Mouse (Mus musculus) midbrain, embryonic 15.5 days (tissue): ENCODE results near the gene Ap1b1. TPM values are rescaled to one million over a fixed set of nuclear protein-coding genes. Genes with fewer than 3 reads are reported as not detected.

Source experiments
- ATAC-seq: fragments of 200-750 bp; cut with Nextera tagmentation; replicated peaks from 2 replicates; pipeline ENCODE4 v1.8.0; 2017; ENCODE audit warnings: moderate TSS enrichment
- H3K27ac ChIP-seq: fragments of 300-500 bp; sonication (generic); 2 replicates; pipeline ENCODE4 v1.5.1; 2015; ENCODE audit warnings: mild to moderate bottlenecking, inconsistent platforms
- H3K27me3 ChIP-seq: fragments of 300-500 bp; sonication (generic); replicated peaks from 2 replicates; pipeline ENCODE4 v1.6.1; 2015; ENCODE audit warnings: inconsistent platforms
- H3K36me3 ChIP-seq: fragments of 300-500 bp; sonication (generic); replicated peaks from 2 replicates; pipeline ENCODE4 v1.6.1; 2015; ENCODE audit warnings: inconsistent platforms
- H3K4me1 ChIP-seq: fragments of 300-500 bp; sonication (generic); 2 replicates; pipeline ENCODE4 v1.6.1; 2015; ENCODE audit warnings: inconsistent platforms
- H3K4me2 ChIP-seq: fragments of 300-500 bp; sonication (generic); 2 replicates; pipeline ENCODE4 v1.6.1; 2015; ENCODE audit warnings: inconsistent platforms, mild to moderate bottlenecking, moderate library complexity
- H3K4me3 ChIP-seq: fragments of 300-500 bp; sonication (generic); 2 replicates; pipeline ENCODE4 v1.5.1; 2015; ENCODE audit warnings: mild to moderate bottlenecking, inconsistent platforms
- H3K9ac ChIP-seq: fragments of 300-500 bp; sonication (generic); 2 replicates; pipeline ENCODE4 v1.6.1; 2015; ENCODE audit warnings: mild to moderate bottlenecking, inconsistent platforms
- H3K9me3 ChIP-seq: fragments of 300-500 bp; sonication (generic); 2 replicates; pipeline ENCODE4 v1.6.1; 2016; ENCODE audit warnings: inconsistent platforms
- WGBS: fragments of 180-500 bp; shearing (Covaris S2); methylation state at CpG from one replicate; pipeline ENCODE4 v1.1.7; 2015; ENCODE audit warnings: mixed read lengths; 5-methylcytosine and 5-hydroxymethylcytosine counted together
- polyA plus RNA-seq: library from polyadenylated mRNA; unstranded; fragments of >200 nt; fragmentation: Nextera tagmentation; extraction: Ambion mirVana; gene quantifications from 2 replicates; pipeline ENCODE4 v1.2.1, GENCODE M21; 2015

Gene Ap1b1
- polyA plus RNA-seq, 1 experiment from 2014 or later, result 113 TPM

DNA sequence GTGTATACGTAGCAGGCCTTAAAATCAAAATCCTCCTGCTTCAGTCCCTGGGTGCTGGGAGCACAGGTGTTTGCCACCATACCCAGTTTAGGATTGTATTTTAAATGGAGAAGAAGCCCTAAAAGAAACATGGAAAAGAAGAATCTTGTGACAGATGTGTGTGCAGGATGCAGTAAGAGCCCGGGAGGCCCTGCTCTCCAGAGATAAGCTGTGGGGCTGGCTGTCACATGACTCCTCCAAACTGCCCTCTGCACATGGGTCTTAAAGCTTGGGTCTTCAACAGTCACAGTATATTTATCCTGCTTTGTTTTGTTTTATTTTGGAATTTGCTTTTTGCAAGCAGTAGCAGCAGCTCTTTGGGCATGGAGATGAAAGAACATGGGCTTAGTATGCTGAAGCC, 19.1 kb upstream of the Ap1b1 start:
- no peak overlapping the region for H3K27ac ChIP-seq
- no peak for ATAC-seq
- no peak overlapping the region for H3K4me2 ChIP-seq
- no peak overlapping the region for H3K4me3 ChIP-seq
- H3K36me3 ChIP-seq, result no peaks in the 10 kb centered on the region
- H3K27me3 ChIP-seq, result no peaks in the 10 kb centered on the region
- H3K9ac ChIP-seq, result no peak overlapping the region
- WGBS, result 42% methylated on average over 2 of the region's 2 CpGs
- H3K9me3 ChIP-seq, result no peaks in the 10 kb centered on the region
- H3K4me1 ChIP-seq, result peaks cover 3% of the 10 kb centered on the region; the same call in 1 of the 2 replicates

GRCm38 (mm10) chr11:4968376-4968775, 18.2 kb upstream of the Ap1b1 start:
- no peaks in the 10 kb centered on the region for H3K4me1 ChIP-seq
- no peak for ATAC-seq
- H3K36me3 ChIP-seq, result no peaks in the 10 kb centered on the region
- no peak overlapping the region for H3K27ac ChIP-seq
- H3K4me3 ChIP-seq, result no peak overlapping the region
- no peaks in the 10 kb centered on the region for H3K27me3 ChIP-seq
- H3K4me2 ChIP-seq, result no peak overlapping the region
- 82% methylated on average over 10 of the region's 10 CpGs for WGBS
- no peak overlapping the region for H3K9ac ChIP-seq
- H3K9me3 ChIP-seq, result no peaks in the 10 kb centered on the region

DNA sequence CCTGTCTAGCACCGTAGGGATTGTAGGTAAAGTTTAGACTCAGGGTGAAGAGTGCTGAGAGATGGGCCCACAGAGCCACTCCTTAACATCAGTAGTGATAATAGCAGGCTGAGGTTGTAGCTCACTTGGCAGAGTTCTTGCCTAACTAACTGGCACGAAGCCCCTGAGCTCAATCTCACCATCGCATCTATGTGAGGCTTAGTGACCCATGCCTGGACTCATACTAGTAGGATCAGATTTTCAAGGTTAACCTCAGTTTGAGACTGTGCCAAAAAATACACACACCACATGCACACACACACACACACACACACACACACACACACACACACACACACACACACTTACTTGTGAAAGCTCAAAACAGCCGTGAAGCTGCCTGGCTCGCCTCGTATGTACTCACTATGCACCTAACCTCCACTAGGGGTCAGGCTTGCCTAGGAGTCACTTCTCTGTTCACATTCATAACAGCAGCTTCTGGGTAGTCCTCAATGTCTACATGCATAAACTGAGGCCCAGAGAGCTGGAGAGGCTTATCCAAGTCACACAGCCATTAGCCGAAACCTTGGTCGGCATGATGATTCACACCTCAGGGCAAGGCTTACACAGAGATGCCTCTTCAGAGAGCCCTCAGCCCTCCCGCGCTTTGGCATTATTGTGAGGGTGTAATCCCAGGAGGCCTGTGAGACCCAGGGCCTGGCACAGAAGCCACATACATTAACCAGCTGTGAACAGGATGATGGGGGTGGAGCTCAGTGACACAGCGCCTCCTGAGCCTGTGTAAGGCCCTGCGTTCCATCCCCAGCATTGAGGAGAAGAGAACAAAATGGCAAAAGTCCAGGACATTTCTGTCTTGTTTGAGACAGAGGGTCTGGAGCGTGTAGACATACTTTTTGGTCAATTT, 13.4 kb upstream of the Ap1b1 start:
- 57% methylated on average over 13 of the region's 13 CpGs for WGBS
- no peaks in the 10 kb centered on the region for H3K4me1 ChIP-seq
- no peak overlapping the region for H3K9ac ChIP-seq
- no peaks in the 10 kb centered on the region for H3K9me3 ChIP-seq
- no peaks in the 10 kb centered on the region for H3K27me3 ChIP-seq
- H3K4me2 ChIP-seq, result no peak overlapping the region
- H3K4me3 ChIP-seq, result no peak overlapping the region
- ATAC-seq, result no peak; the same call in 1 of the 2 replicates
- H3K36me3 ChIP-seq, result no peaks in the 10 kb centered on the region
- H3K27ac ChIP-seq, result no peak overlapping the region

DNA sequence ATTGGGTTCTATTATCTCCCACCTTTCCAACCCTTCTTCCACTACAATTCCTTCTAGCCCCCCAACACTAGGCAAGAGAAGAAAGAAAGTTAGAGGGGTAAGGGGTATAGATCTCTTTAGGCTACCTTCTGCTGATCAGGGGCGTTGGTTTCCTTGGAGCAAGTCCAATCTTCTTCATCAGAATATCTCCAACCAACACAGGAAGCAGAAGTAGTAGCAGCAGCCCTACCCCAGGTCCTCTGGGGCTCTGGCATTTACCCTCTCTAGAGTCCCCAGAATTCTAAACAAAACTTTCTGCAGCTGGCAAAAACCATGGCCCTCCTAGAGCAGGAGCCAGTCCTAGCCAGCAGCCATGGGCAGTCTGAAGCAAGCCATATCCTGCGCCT, 12.8 kb upstream of the Ap1b1 start:
- no peak overlapping the region for H3K9ac ChIP-seq
- 94% methylated on average over 2 of the region's 2 CpGs for WGBS
- H3K9me3 ChIP-seq, result no peaks in the 10 kb centered on the region
- no peak for ATAC-seq
- H3K4me1 ChIP-seq, result no peaks in the 10 kb centered on the region
- H3K36me3 ChIP-seq, result no peaks in the 10 kb centered on the region
- H3K4me2 ChIP-seq, result no peak overlapping the region
- no peak overlapping the region for H3K4me3 ChIP-seq
- no peak overlapping the region for H3K27ac ChIP-seq
- no peaks in the 10 kb centered on the region for H3K27me3 ChIP-seq

- ATAC-seq, result 0 out of 2 replicates have a peak, but pooled peaks have one; percentile 29
- H3K4me1 ChIP-seq, result no peaks in the 10 kb centered on the region
- no peak overlapping the region for H3K9ac ChIP-seq
- no peak overlapping the region for H3K27ac ChIP-seq
- WGBS, result 81% methylated on average over 11 of the region's 11 CpGs
- no peaks in the 10 kb centered on the region for H3K27me3 ChIP-seq
- H3K36me3 ChIP-seq, result no peaks in the 10 kb centered on the region
- no peak overlapping the region for H3K4me2 ChIP-seq
- H3K9me3 ChIP-seq, result no peaks in the 10 kb centered on the region
- H3K4me3 ChIP-seq, result no peak overlapping the region
These were observed 12.1 kb upstream of the Ap1b1 start for GRCm38 (mm10) chr11:4974376-4975122.

DNA sequence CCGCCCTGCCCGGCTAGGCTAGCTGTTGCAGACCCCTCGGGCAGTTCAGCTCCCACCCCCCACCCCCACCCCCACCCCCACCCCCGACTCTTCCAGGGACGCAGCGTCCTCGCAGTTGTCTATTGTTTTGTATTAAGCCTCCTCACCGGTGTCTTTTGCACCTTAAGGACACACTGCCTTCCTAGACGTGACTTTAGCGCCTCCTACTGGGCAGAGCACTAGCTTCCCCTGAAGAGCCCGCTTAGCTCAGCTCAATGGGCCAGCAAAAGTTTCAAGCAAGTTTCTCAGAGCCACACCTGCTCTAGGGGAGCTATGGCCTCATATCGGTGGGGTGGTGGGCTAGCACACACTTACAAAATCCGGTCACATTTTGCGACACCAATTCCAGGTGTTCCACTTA, 11.0 kb upstream of the Ap1b1 start:
- no peaks in the 10 kb centered on the region for H3K36me3 ChIP-seq
- H3K9me3 ChIP-seq, result no peaks in the 10 kb centered on the region
- H3K4me3 ChIP-seq, result no peak overlapping the region
- ATAC-seq, result peak; percentile 69; the same call in 1 of the 2 replicates
- H3K27ac ChIP-seq, result no peak overlapping the region
- no peaks in the 10 kb centered on the region for H3K27me3 ChIP-seq
- 7% methylated on average over 14 of the region's 14 CpGs for WGBS
- H3K4me1 ChIP-seq, result no peaks in the 10 kb centered on the region
- H3K9ac ChIP-seq, result no peak overlapping the region
- H3K4me2 ChIP-seq, result peak overlapping the region; percentile 17; the same call in 1 of the 2 replicates

DNA sequence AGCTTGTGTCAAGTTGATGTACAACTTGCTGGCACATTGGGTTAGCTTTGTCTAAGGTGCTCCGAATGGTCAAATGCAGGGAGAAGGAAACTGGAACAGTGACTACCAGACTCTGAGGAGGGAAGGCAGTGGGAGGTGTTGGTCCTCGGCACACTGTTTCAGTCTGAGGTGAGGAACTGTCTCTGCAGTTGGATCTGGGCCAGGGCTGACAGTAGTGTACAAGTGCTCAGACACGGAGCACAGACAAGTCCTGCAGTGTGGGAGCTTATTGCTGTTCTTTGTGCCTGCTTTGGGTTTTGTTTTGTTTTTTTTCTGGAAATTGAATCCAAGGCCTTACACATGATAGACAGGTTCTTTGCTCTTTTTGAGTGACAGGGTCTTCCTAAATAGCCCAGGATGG, 3.6 kb upstream of the Ap1b1 start:
- WGBS, result 62% methylated on average over 3 of the region's 3 CpGs
- H3K4me3 ChIP-seq, result no peak overlapping the region
- no peak overlapping the region for H3K4me2 ChIP-seq
- no peak for ATAC-seq
- peaks cover 17% of the 10 kb centered on the region for H3K4me1 ChIP-seq
- no peak overlapping the region for H3K27ac ChIP-seq
- no peak overlapping the region for H3K9ac ChIP-seq
- no peaks in the 10 kb centered on the region for H3K9me3 ChIP-seq
- no peaks in the 10 kb centered on the region for H3K27me3 ChIP-seq
- no peaks in the 10 kb centered on the region for H3K36me3 ChIP-seq

GRCm38 (mm10) chr11:4983538-4983937, 3.1 kb upstream of the Ap1b1 start:
- Histone ChIP-seq H3K9ac (no peak overlapping the region), H3K4me1 (peaks cover 22% of the 10 kb centered on the region), H3K4me2 (no peak overlapping the region), H3K36me3 (no peaks in the 10 kb centered on the region), H3K27ac (no peak overlapping the region), H3K4me3 (no peak overlapping the region), H3K27me3 (no peaks in the 10 kb centered on the region), H3K9me3 (no peaks in the 10 kb centered on the region)
- 55% methylated on average over 2 of the region's 2 CpGs for WGBS
- no peak for ATAC-seq

DNA sequence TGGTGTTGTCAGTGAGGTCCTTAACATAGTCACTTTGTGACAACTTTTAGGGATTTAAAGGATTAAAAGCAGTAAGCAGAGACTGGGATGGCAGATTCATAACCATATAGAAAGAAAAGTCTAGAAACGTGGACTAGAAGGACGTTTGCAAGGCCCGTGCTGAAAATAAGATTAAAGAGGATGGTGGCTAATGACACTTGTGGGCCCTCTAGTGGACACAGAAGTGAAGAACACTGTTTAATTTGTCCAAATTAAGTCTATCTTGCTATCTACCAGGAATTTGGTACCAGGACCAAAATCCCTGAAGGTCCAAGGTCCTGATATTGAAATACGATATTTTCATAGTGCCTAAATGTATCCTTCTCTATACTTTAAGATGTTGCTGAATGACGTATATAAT, 2.4 kb upstream of the Ap1b1 start:
- 5% methylated on average over 5 of the region's 5 CpGs for WGBS
- Histone ChIP-seq H3K4me2 (peak overlapping the region; percentile 29), H3K9ac (no peak overlapping the region), H3K27ac (no peak overlapping the region), H3K36me3 (no peaks in the 10 kb centered on the region), H3K4me3 (no peak overlapping the region), H3K9me3 (no peaks in the 10 kb centered on the region), H3K4me1 (peaks cover 26% of the 10 kb centered on the region), H3K27me3 (no peaks in the 10 kb centered on the region)
- ATAC-seq, result no peak

DNA sequence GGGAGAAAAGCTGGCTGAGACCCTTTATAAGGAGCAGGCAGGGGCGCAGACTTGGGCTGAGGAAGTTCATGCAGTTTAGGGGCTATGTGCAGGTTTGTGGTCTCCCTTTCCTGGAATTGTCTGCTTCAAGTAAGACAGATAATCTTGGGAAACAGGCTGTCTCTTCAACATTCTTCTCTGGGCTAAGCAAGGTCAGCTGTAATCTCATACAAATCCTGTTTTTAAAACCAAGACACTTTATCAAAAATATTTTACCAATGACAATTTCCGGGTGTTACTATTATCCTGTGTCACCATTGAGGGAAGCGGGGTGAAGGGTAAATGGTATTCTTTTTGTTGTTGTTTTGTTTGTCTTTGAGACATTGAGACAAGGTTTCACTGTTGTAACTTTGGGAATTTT, 1.8 kb upstream of the Ap1b1 start:
- Histone ChIP-seq H3K27ac (no peak overlapping the region), H3K27me3 (no peaks in the 10 kb centered on the region), H3K4me3 (no peak overlapping the region), H3K4me1 (peaks cover 26% of the 10 kb centered on the region), H3K4me2 (no peak overlapping the region), H3K9ac (no peak overlapping the region), H3K36me3 (no peaks in the 10 kb centered on the region), H3K9me3 (no peaks in the 10 kb centered on the region)
- ATAC-seq, result no peak
- WGBS, result 82% methylated on average over 3 of the region's 3 CpGs

DNA sequence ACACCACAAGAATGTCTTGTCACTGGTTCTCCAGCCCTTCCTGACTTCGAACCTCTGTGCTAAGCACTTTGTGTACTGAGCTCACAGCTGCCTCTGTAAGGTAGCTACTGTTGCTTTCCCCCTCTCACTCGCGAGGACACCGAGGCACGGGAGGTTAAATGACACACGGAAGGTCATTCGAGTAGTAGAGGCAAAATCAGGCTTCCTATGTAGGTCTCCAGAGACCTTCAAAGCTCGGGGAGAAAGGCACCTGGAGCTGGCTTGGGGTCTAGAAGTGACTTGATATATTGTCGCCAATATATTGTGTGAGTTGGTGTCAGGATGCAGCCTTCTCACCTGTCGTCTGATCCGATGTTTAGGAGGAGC, 846 bp downstream of the Ap1b1 start:
- H3K27ac ChIP-seq, result 0 out of 2 replicates have a peak overlapping the region, but pooled peaks have one; percentile 66
- peaks cover 28% of the 10 kb centered on the region for H3K4me1 ChIP-seq
- ATAC-seq, result no peak; the same call in 1 of the 2 replicates

DNA sequence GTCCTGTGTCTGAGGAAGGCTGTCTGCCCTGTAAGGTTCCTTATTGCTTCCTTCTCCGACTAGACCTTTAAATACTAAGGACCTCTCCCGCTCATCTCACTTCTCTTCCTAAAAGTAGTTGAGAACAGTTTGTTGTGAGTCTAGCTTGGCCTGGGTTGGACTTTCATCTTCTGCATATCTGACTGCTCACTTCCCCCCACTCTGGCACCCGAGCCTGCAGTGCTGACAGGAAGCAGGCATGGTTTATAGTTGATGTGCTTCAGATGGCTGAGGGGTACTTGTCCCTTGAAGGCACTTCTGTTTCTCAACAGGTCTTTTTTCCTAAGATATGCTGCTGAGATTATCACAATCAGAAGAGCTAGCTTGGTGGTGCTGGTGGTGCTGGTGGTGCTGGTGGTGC, 2.6 kb downstream of the Ap1b1 start:
- no peak overlapping the region for H3K27ac ChIP-seq
- no peaks in the 10 kb centered on the region for H3K9me3 ChIP-seq
- H3K9ac ChIP-seq, result no peak overlapping the region
- H3K4me1 ChIP-seq, result peaks cover 24% of the 10 kb centered on the region
- ATAC-seq, result no peak
- 92% methylated on average over 3 of the region's 3 CpGs for WGBS
- no peaks in the 10 kb centered on the region for H3K27me3 ChIP-seq
- no peaks in the 10 kb centered on the region for H3K36me3 ChIP-seq
- H3K4me3 ChIP-seq, result no peak overlapping the region
- no peak overlapping the region for H3K4me2 ChIP-seq

More for the DNA sequence above, 846 bp downstream of the Ap1b1 start:
- no peaks in the 10 kb centered on the region for H3K36me3 ChIP-seq
- WGBS, result 63% methylated on average over 11 of the region's 11 CpGs
- H3K27me3 ChIP-seq, result no peaks in the 10 kb centered on the region
- peak overlapping the region; percentile 75 for H3K9ac ChIP-seq
- H3K9me3 ChIP-seq, result no peaks in the 10 kb centered on the region
- peak overlapping the region; percentile 75 for H3K4me3 ChIP-seq
- peak overlapping the region; percentile 76 for H3K4me2 ChIP-seq
